Mouse (Mus musculus) embryo, embryonic 10 days (tissue): Measurements from ENCODE around the gene Tnfrsf12a.

Source experiments
- DNase-seq: peaks from one replicate; pipeline ENCODE4 v3.0.0-alpha.2; 2015; ENCODE audit warnings: low spot score

Gene Tnfrsf12a

DNA sequence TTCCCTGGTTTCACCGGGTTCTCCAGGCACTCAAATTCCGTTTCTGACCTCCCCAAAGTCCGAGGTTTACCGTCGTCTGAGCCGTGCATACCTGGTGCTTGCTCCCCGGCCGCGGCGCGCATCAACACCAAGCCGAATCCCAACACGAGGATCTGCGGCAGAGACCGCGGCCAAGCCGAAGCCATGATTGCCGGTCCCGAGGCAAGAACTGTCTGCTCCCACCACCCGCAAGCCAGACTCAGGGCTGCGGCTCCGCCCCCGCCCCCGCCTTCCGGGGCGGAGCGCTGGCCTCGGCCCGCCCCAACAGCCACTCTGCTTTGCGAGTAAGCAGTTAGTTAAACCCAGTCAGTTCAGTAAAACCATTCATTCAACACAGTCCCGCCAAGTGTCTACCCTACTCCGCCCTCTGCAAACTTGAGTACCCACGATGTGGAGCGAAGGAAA is at the start of gene Tnfrsf12a:
Tnfrsf12a (minus strand) TSS at position 233 of the 444 bp plus-strand sequence.
- DNase-seq, result peak; percentile 82

GRCm38 (mm10) chr17:23726758-23727142 is 49.5 kb upstream of the Tnfrsf12a start:
- peak; percentile 89 for DNase-seq

- DNase-seq, result peak; percentile 97
These were observed 48.9 kb upstream of the Tnfrsf12a start, which contains the start of gene Pkmyt1 for GRCm38 (mm10) chr17:23725999-23726757. Gene Pkmyt1, plus strand, starts transcription at chr17:23726336.

- DNase-seq, result no peak
These were observed 48.2 kb upstream of the Tnfrsf12a start for GRCm38 (mm10) chr17:23725477-23725876.

GRCm38 (mm10) chr17:23722376-23723125 is 45.3 kb upstream of the Tnfrsf12a start, which contains the start of gene 1520401A03Rik:
Gene 1520401A03Rik, minus strand, starts transcription at chr17:23722783.
- DNase-seq, result no peak

- DNase-seq, result no peak
These were observed 44.6 kb upstream of the Tnfrsf12a start for GRCm38 (mm10) chr17:23721886-23722285.

DNA sequence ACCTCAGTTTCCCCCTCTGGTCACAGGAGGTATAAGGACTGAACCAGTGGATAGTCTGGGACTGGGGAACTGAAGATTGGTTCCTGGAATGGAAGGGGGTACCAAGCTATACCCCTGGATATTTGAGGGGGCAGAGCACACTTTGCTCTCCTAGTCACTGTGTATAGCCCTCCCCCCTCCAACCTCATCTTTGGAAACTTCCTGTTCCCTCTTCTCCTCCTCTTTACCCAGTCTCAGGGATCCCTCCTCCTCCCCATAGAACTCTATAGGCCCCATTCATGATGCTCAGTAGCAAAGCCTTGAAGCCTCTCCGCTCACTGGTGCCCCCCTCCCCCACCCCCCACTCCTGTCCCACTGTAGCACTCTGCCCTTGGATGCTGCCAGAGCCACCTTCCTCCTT is 42.2 kb upstream of the Tnfrsf12a start:
- DNase-seq, result no peak

GRCm38 (mm10) chr17:23717003-23717402 is 39.7 kb upstream of the Tnfrsf12a start:
- no peak for DNase-seq

DNA sequence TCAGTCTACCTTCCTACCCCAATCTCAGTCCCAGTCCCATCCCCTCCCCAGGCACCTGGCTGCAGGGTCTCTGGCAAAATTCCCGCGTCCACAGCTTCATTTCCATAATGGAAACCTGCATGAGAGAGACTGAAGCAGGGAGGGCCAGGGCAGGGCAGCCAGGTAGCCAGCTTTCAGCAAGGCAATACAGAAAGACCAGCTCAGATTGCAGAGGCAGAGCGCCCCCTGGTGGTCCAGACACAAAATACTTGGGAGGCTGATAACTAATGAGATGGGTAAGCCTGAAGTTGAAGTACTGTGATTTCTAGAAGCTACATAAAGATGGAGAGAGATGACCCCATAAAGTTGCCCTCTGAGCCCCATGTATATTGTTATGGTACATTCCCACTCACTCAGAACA is 28.9 kb upstream of the Tnfrsf12a start:
- peak; percentile 85 for DNase-seq

- no peak for DNase-seq
These were observed 28.3 kb upstream of the Tnfrsf12a start for GRCm38 (mm10) chr17:23705525-23706104.

- DNase-seq, result no peak
These were observed 27.5 kb upstream of the Tnfrsf12a start for GRCm38 (mm10) chr17:23704741-23705140.

- DNase-seq, result no peak
These were observed 26.0 kb upstream of the Tnfrsf12a start for GRCm38 (mm10) chr17:23703301-23703700.

- peak; percentile 96 for DNase-seq
These were observed 22.8 kb upstream of the Tnfrsf12a start for GRCm38 (mm10) chr17:23700079-23700478.

- no peak for DNase-seq
These were observed 22.1 kb upstream of the Tnfrsf12a start for GRCm38 (mm10) chr17:23699131-23700077.

DNA sequence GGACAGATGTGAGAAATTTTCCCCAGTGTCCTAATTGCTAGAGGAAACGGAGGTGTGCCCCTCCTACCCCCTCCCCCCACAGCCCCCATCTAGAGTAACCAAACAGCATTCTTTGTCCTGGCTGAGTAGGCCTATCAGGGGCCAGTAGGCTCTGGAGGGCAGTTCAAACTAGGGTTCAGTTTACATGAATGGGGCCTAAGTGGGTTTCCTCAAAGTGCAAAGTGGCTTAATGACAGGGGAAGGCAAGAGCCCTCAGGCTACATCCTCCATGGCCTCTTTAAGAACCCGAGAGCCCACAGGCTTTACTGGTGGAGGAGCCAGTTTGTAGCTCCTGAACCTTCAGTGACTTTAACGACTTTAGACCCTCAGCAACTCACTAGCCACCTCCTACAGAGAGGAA is 18.5 kb upstream of the Tnfrsf12a start:
- DNase-seq, result peak; percentile 64

DNA sequence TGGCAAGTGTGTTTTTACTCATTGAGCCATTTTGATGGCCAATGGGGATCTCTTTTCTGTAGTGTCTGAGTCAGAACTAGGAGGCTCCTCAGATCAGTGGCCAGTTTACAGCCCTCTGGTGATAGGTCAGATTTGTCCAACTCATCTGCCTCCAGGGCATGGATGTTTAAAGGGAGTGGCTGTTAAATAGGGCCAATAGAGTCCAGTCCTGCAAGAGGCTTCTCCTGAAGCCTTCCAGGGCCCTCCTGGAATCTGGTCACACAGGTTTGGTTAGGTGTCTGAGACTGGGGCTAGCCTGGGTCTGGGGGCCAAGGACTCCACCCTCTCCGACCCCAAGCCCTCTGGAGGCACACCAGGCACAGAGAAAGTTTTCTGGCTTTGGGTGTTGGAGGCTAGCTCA is 17.2 kb upstream of the Tnfrsf12a start:
- peak; percentile 17 for DNase-seq

GRCm38 (mm10) chr17:23683856-23684672 is 6.8 kb upstream of the Tnfrsf12a start, which contains the start of gene Cldn9:
Gene Cldn9, minus strand, starts transcription at chr17:23684026.
- no peak for DNase-seq

GRCm38 (mm10) chr17:23683226-23683625 is 6.0 kb upstream of the Tnfrsf12a start:
- no peak for DNase-seq

GRCm38 (mm10) chr17:23682530-23682929 is 5.3 kb upstream of the Tnfrsf12a start:
- DNase-seq, result no peak

DNA sequence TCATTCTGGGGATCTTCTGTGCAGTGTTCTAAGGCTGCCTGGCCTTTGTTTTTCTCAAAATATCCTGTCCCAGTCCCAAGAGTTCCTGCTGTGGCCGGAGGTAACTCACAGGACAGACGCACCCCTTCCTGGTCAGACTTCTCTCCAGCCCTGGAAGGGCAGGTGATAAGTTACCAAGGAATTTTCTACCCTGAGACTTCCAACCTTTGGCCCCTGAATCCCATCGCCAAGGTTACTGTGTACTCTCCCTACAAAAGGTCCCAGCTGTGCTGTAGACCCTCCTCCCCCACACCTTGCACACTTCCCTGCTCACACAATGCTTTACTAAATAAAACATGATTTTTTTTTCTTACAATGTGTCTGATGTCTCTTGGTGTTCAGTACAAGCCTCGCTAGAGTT is 4.8 kb upstream of the Tnfrsf12a start:
- no peak for DNase-seq

GRCm38 (mm10) chr17:23681086-23681485 is 3.8 kb upstream of the Tnfrsf12a start:
- no peak for DNase-seq
